Mouse (Mus musculus): ENCODE results near the gene Ndc1.
A peak's percentile ranks its signal among the peaks of the same experiment; 100 is the strongest.

Gene Ndc1

GRCm38 (mm10) chr4:107443621-107444020 is 76.0 kb downstream of the Ndc1 start:
- no peak for DNase-seq

- no peak for DNase-seq
Observed at GRCm38 (mm10) chr4:107448481-107448880, 80.9 kb downstream of the Ndc1 start.

GRCm38 (mm10) chr4:107449519-107449918 is 81.9 kb downstream of the Ndc1 start:
- DNase-seq: no peak

GRCm38 (mm10) chr4:107452266-107453015 is 84.9 kb downstream of the Ndc1 start:
- DNase-seq: no peak

GRCm38 (mm10) chr4:107453141-107453984 is 85.8 kb downstream of the Ndc1 start:
- peak; percentile 56 for DNase-seq

- no peak for DNase-seq
Observed at GRCm38 (mm10) chr4:107457602-107458001, 90.0 kb downstream of the Ndc1 start.

- DNase-seq: no peak
Observed at GRCm38 (mm10) chr4:107458907-107459306, 91.3 kb downstream of the Ndc1 start.

GRCm38 (mm10) chr4:107459461-107459860 is 91.9 kb downstream of the Ndc1 start:
- DNase-seq: no peak

GRCm38 (mm10) chr4:107460468-107460867 is 92.9 kb downstream of the Ndc1 start:
- no peak for DNase-seq
